Mouse (Mus musculus) megakaryocyte, embryonic 14.5 days (primary cell): Measurements from ENCODE around the gene Gm10842. TPM values are rescaled to one million over a fixed set of nuclear protein-coding genes. Genes with fewer than 3 reads are reported as not detected.
"Not testable (repeated sequence)": the region's sequence is repeated elsewhere in the genome, so short reads cannot be mapped to it uniquely, and the experiment has no call there.

Experiments used
- H3K27me3 ChIP-seq: replicated peaks from 2 replicates; pipeline ENCODE3; 2012; ENCODE audit warnings: inconsistent platforms
- H3K36me3 ChIP-seq: replicated peaks from 2 replicates; pipeline ENCODE3; 2012; ENCODE audit warnings: low read length, inconsistent platforms, mixed read lengths
- H3K4me1 ChIP-seq: 2 replicates; pipeline ENCODE4 v1.6.1; 2012; ENCODE audit warnings: inconsistent platforms
- H3K4me3 ChIP-seq: replicated peaks from 2 replicates; pipeline ENCODE3; 2012; ENCODE audit warnings: moderate library complexity, mild to moderate bottlenecking, inconsistent platforms
- H3K9me3 ChIP-seq: 2 replicates; pipeline ENCODE4 v1.6.1; 2012; ENCODE audit warnings: inconsistent platforms
- FLI1 ChIP-seq: IDR thresholded peaks from 2 replicates; pipeline ENCODE4 v1.6.1; 2012; ENCODE audit warnings: low read length, inconsistent platforms, mixed read lengths
- GATA1 ChIP-seq: IDR thresholded peaks from 3 replicates; pipeline ENCODE4 v1.6.1; 2012; ENCODE audit warnings: mixed read lengths, low read length, inconsistent platforms, borderline replicate concordance
- polyA plus RNA-seq: library from polyadenylated mRNA; stranded (reverse); fragments of >175 nt; gene quantifications from 2 replicates; pipeline ENCODE4 v1.2.3, GENCODE M21; 2012; ENCODE audit warnings: low replicate concordance; ENCODE audit not compliant: insufficient read depth

The Gm10842 gene
- not detected in 2 replicates for polyA plus RNA-seq

DNA sequence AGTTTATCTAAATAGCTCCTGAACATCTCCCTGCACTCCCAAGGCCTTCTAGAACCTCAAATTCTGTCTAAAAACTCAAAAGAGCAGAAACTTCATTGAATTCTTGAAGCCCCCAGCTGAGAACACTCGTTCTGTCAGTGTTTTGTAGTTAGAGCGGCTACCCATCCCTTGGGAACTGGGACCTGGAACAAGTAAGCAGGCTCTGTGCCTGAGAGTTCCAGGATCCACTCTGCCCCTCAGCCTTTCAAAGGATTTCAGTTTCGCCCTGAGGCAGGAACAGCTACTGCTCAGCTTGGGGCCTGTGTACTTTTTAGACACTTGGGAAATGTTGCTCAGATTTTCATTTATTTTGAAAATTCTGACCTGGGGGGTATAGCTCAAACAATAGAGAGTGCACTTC, at the start of gene Gm10842:
Gene Gm10842, plus strand, starts transcription at position 301 of the 400 bp plus-strand sequence.
- Histone ChIP-seq H3K4me3 (no peak within 1 kb of the TSS), H3K27me3 (peaks cover 19% of the 10 kb centered on the region), H3K9me3 (no peaks in the 10 kb centered on the region), H3K4me1 (peaks cover 16% of the 10 kb centered on the region), H3K36me3 (no peaks in the 10 kb centered on the region)
- TF ChIP-seq GATA1 = no peak
- TF ChIP-seq FLI1 = no peak

DNA sequence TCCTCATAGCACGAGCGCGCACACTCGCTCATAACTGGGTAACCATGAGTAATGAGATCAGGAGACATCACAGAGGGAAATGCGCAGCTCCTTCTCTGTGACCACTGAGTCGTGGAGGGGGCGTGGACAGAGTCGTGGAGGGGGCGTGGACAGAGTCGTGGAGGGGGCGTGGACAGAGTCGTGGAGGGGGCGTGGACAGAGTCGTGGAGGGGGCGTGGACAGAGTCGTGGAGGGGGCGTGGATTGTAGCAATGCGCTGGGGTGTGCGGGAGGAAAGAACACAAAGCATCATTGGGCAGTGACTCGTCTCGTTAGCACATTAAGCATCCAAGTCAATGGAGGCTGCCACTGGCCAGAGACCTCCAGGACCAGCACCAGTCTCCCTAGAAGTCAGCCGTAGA, 34.2 kb upstream of the Gm10842 start:
- H3K27me3 ChIP-seq, H3K4me3 ChIP-seq, H3K9me3 ChIP-seq, H3K36me3 ChIP-seq: not testable (repeated sequence)
- peaks cover 11% of the 10 kb centered on the region for H3K4me1 ChIP-seq

DNA sequence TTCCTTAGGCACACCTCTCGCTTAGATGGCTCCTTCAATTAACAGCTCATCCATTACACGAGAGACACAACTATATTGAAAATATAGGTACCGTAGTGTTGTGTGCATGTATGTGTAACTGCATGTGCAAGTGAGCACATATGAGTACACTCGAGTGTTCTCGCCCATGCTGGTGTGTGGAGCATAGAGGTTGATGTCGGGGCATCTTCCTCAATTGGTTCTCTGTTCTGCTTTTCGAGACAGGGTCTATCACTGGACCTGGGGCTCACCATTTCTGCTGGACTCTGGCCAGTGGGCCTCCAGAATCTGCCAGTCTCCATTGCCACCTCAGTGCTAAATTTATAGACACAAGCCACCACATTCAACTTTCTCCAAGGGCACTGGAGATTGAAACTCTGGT, 28.9 kb upstream of the Gm10842 start:
- Histone ChIP-seq H3K4me3 (no peak overlapping the region), H3K9me3 (no peaks in the 10 kb centered on the region), H3K36me3 (no peaks in the 10 kb centered on the region), H3K27me3 (peaks cover 12% of the 10 kb centered on the region), H3K4me1 (peaks cover 8% of the 10 kb centered on the region)
- TF ChIP-seq GATA1 (no peak), FLI1 (no peak)

DNA sequence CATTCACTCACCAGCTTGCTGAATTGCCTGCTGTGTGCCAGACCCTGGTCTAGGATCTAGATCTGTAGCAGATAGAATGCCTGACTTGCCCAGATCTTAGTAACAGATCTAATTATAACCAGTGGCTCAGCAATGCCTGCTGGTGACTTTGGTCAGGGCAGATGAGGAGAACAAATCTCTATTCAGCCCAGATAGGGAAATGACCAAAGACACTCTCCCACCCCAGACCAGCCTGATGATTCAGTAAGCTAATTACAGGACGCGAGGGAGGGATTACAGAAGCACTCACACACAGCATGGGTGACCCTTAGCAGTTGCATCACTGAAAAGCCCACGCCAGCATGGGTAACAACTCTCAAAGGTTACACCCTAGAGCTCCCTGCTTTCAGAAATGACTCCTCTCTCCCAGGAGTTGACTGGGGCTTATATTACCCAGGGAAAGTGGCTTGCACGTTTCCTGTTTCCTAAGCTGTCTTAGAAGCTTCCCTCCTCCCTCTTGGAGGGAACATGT, 26.1 kb upstream of the Gm10842 start:
- no peaks in the 10 kb centered on the region for H3K9me3 ChIP-seq

DNA sequence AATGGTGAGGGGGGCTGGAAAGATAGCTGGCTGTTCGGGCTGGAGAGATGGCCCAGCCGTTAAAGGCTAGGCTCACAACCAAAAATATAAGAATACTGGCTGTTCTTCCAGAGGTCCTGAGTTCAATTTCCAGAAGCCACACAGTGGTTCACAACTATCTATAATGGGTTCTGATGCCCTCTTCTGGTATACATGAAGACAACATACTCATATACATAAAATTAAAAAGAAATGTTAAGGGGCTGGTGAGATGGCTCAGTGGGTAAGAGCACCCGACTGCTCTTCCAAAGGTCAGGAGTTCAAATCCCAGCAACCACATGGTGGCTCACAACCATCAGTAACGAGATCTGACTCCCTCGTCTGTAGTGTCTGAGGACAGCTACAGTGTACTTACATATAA, 24.9 kb upstream of the Gm10842 start:
- Histone ChIP-seq H3K27me3 (peaks cover 11% of the 10 kb centered on the region), H3K4me1 (peaks cover 16% of the 10 kb centered on the region)
- not testable (repeated sequence) for H3K9me3 ChIP-seq, H3K4me3 ChIP-seq, H3K36me3 ChIP-seq

More for the DNA sequence above, 26.1 kb upstream of the Gm10842 start:
- TF ChIP-seq GATA1 (no peak), FLI1 (no peak)
- H3K4me3 ChIP-seq = peak overlapping the region; percentile 29
- H3K36me3 ChIP-seq = no peaks in the 10 kb centered on the region
- H3K4me1 ChIP-seq = peaks cover 14% of the 10 kb centered on the region
- H3K27me3 ChIP-seq = peaks cover 11% of the 10 kb centered on the region

DNA sequence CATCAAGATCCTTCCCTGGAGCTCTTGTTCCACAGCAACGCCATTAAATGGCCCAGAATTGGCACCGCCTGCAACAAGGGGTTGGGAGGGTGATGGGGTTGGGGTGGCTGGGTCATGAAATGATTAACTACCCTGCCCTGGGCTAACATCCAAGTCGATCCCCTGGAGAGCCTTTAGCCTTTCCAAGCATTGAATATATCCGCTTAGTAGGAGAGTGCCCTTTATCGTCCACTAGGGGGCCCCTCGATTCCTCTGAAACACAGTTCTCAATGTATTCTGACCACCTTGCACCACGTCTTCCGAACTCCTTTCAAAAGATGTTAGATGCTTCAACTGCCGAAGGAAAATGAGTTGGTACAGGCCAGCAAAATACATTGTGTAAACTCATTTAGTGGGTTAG, 22.7 kb upstream of the Gm10842 start:
- Histone ChIP-seq H3K27me3 (peaks cover 3% of the 10 kb centered on the region), H3K9me3 (no peaks in the 10 kb centered on the region), H3K4me1 (peaks cover 30% of the 10 kb centered on the region), H3K4me3 (peak overlapping the region; percentile 65), H3K36me3 (peaks cover 4% of the 10 kb centered on the region)
- TF ChIP-seq GATA1 = no peak

DNA sequence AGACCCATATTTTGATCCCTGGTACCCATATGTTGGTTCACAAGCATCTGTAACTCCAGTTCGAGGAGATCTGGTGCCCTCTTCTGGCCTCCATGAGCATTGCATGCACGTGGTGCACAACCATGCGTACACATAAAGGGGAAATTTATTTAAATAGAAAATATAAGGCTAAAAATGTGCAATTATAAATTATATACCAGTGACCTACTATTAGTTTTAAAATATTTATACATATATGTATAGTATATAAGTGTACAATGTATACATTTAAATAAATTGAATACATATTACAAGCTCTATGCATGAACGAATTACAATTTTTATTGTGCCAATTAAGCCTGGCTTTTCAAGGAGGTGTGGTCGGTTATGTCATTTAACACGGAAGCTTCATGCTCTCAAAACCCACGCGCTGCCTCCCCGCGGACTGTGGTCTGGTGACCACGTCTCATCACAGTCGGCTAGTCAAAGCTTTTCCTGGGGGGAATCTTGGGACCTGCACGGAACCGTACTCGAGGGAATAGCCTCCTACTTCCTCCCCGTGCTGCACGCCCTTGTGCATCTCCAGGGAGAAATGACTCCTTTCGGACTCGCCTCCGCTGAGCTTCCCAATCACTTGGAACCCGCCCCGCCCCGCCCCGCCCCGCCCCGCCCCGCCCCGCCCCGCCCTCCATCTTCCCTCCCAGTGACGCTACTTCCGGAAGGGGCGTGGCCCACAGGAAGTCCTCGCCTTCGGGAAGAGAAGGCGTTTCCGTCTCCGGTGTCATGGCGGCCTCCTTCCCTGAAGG, 20.8 kb upstream of the Gm10842 start, which contains the start of gene Mettl2:
Gene Mettl2, plus strand, starts transcription at position 691 of the 785 bp plus-strand sequence.
- Histone ChIP-seq H3K36me3 (peaks cover 22% of the 10 kb centered on the region), H3K4me1 (peaks cover 23% of the 10 kb centered on the region)
- TF ChIP-seq GATA1 = no peak
- no peak for TF ChIP-seq FLI1

DNA sequence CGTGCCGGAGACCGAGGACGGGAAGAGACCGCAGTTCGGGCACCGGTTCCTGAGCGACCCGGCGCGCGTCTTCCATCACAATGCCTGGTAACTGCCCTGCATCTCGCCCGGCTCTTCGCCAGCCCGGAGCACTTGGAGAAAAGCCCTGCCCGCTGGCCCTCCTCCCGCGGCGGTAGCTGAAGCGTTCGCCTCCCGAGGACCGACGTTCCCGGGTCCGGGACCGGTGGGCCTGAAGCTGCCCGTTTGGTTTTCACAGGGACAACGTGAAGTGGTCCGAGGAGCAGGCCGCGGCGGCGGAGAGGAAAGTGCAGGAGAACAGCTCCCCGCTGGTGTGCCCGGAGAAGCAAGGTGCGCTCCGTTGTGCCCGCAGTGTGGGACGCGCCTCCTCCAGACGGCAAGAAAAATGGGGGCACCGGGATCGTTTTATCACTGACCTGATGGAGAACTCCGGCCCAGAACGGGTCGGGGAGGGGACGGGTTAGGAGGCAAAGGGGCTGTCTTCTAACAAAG, 20.1 kb upstream of the Gm10842 start:
- no peak for TF ChIP-seq GATA1
- Histone ChIP-seq H3K4me1 (peaks cover 22% of the 10 kb centered on the region), H3K4me3 (peak overlapping the region; percentile 94), H3K9me3 (no peaks in the 10 kb centered on the region), H3K36me3 (peaks cover 29% of the 10 kb centered on the region), H3K27me3 (peaks cover 1% of the 10 kb centered on the region)

More for the DNA sequence above, 20.8 kb upstream of the Gm10842 start, which contains the start of gene Mettl2:
- peaks cover 1% of the 10 kb centered on the region for H3K27me3 ChIP-seq
- H3K9me3 ChIP-seq = no peaks in the 10 kb centered on the region
- H3K4me3 ChIP-seq = peak within 1 kb of the TSS; percentile 94

DNA sequence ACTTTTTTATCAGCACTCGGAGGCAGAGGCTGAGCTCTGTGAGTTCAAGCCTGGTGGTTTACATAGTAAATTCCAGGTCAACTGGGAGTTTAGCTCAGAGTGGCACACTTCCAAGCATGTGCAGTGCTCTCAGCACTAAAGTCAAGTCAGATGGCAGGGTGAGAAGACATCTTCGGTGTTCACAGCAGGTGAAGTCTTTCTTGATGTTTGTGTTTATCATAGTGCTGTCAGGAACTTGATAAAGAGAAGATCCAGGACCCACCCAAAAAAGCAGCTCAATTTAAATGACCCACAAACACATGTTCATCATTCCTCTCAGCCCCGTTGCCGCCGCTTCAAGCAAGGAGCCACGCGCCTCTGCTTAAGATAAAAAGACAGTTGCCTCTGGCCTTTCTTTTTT, 11.0 kb upstream of the Gm10842 start:
- peaks cover 95% of the 10 kb centered on the region for H3K36me3 ChIP-seq
- no peak for TF ChIP-seq GATA1
- no peak for TF ChIP-seq FLI1
- H3K4me3 ChIP-seq = no peak overlapping the region
- no peaks in the 10 kb centered on the region for H3K27me3 ChIP-seq
- no peaks in the 10 kb centered on the region for H3K9me3 ChIP-seq
- no peaks in the 10 kb centered on the region for H3K4me1 ChIP-seq

DNA sequence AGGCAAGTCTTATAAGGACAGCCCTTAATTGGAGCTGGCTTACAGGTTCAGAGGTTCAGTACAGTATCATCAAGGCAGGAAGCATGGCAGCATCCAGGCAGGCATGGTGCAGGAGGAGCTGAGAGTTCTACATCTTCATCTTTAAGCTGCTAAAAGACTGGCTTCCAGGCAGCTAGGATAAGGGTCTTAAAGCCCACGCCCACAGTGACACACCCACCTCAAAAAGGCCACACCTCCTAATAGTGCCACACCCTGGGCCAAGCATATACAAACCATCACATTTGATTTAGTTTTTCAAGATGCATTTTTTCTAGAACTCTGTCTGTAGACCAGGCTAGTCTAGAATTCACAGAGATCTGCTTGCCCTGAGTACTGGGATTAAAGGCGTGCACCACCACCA, 9.4 kb upstream of the Gm10842 start:
- not testable (repeated sequence) for H3K4me1 ChIP-seq, H3K27me3 ChIP-seq, H3K9me3 ChIP-seq, H3K4me3 ChIP-seq
- peaks cover 88% of the 10 kb centered on the region for H3K36me3 ChIP-seq

DNA sequence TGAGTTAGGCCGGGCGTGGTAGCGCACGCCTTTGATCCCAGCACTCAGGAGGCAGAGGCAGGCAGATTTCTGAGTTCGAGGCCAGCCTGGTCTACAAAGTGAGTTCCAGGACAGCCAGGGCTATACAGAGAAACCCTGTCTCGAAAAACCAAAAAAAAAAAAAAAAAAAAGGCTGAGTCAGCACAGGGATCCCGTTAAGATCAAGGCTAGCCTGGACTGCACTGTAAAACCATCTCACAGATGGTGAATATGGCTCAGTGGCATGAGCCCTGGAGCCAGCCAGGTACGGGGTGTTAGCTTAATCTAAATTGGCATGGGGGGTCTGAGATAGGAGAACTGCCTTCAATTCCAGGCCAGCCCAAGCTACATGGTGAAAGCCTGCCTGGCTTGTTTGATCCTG, 6.2 kb upstream of the Gm10842 start:
- peaks cover 55% of the 10 kb centered on the region for H3K36me3 ChIP-seq

More for the DNA sequence above, 6.2 kb upstream of the Gm10842 start:
- not testable (repeated sequence) for H3K4me1 ChIP-seq, H3K9me3 ChIP-seq, H3K27me3 ChIP-seq, H3K4me3 ChIP-seq
